Mouse (Mus musculus) ES-Bruce4 (cell line): ENCODE measurements around the gene Gpr157. TPM values are rescaled to one million over a fixed set of nuclear protein-coding genes. Genes with fewer than 3 reads are reported as not detected.

Experiments
- H3K27ac ChIP-seq: 2 replicates; pipeline ENCODE4 v1.5.1; 2012; ENCODE audit warnings: low read length, inconsistent platforms; ENCODE audit not compliant: insufficient read depth
- H3K27me3 ChIP-seq: 2 replicates; pipeline ENCODE4 v1.6.1; 2012; ENCODE audit warnings: mild to moderate bottlenecking, low read length, inconsistent platforms; ENCODE audit not compliant: control insufficient read depth, poor library complexity, insufficient read depth, severe bottlenecking
- H3K36me3 ChIP-seq: 2 replicates; pipeline ENCODE4 v1.6.1; 2012; ENCODE audit warnings: inconsistent platforms, mild to moderate bottlenecking, low read length, moderate library complexity; ENCODE audit not compliant: control insufficient read depth, poor library complexity, insufficient read depth, severe bottlenecking
- H3K4me1 ChIP-seq: one replicate; pipeline ENCODE4 v1.8.1; 2011; ENCODE audit warnings: low read length; ENCODE audit not compliant: control insufficient read depth, insufficient read depth
- H3K4me3 ChIP-seq: 2 replicates; pipeline ENCODE4 v1.5.1; 2011; ENCODE audit warnings: low read depth, mild to moderate bottlenecking, low read length
- H3K9ac ChIP-seq: 2 replicates; pipeline ENCODE4 v1.6.1; 2012; ENCODE audit warnings: low read depth, mild to moderate bottlenecking, inconsistent platforms; ENCODE audit not compliant: poor library complexity, severe bottlenecking
- H3K9me3 ChIP-seq: replicated peaks from 2 replicates; pipeline ENCODE4 v1.6.1; 2012; ENCODE audit warnings: mild to moderate bottlenecking, low read length, inconsistent platforms; ENCODE audit not compliant: control insufficient read depth, poor library complexity, insufficient read depth, severe bottlenecking
- CTCF ChIP-seq: IDR thresholded peaks from one replicate; pipeline ENCODE4 v1.8.1; 2011; ENCODE audit warnings: low read depth, low read length
- EP300 ChIP-seq: IDR thresholded peaks from 2 replicates; pipeline ENCODE4 v1.6.1; 2011; ENCODE audit warnings: low read depth, low read length; ENCODE audit not compliant: insufficient read depth
- POLR2A ChIP-seq: IDR thresholded peaks from one replicate; pipeline ENCODE4 v1.8.1; 2011; ENCODE audit warnings: low read length; ENCODE audit not compliant: insufficient read depth
- polyA plus RNA-seq: library from polyadenylated mRNA; stranded (reverse); fragments of >200 nt; gene quantifications from 2 replicates; pipeline ENCODE4 v1.2.4, GENCODE M21; 2011; ENCODE audit warnings: low read depth; ENCODE audit not compliant: missing spikeins, insufficient read depth, insufficient read length

The Gpr157 gene
- polyA plus RNA-seq, 1 experiment: 2.2 TPM

DNA sequence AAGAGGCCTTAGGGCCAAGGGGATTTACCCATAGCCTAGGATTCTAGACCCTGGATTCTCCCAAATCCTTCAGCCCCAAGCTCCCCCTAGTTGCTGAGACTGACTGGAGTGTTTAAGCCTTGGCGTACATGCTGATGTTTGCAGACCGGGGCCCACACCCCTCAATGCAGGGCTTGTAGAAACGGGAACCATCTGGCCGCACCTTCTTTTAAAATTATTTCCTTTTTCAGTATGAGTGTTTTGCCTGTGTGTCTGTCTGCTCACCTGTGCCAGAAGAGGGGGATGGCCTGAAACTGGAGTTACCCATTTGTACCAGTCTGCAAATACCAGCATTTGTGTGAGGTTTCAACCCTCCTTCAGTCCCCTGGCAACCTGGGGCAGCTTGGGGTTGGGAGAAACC, 10.7 kb downstream of the Gpr157 start:
- no peaks in the 10 kb centered on the region for H3K4me1 ChIP-seq
- H3K36me3 ChIP-seq: no peaks in the 10 kb centered on the region
- H3K4me3 ChIP-seq: no peak overlapping the region
- H3K9me3 ChIP-seq: no peaks in the 10 kb centered on the region
- H3K27me3 ChIP-seq: no peaks in the 10 kb centered on the region
- H3K9ac ChIP-seq: no peak overlapping the region
- TF ChIP-seq CTCF (no peak), POLR2A (no peak), EP300 (no peak)
- H3K27ac ChIP-seq: no peak overlapping the region

DNA sequence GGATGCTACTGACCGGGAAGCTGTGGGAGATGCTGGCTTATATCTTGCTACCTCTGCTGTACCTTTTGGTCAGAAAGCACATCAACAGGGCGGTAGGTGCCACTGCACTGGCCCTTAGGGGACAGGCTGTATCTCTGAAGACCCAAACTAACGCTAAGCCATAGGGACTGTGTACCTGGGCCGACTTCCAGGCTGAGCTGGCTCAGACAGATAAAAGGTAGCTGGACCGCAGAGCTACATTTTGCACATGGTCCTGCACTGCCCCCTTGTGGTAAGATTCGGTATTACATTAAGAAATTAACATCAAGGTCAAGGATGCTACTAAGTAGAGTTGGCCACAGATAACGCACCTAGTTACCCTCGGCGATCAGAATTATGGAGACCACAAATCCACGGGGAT, 11.7 kb downstream of the Gpr157 start:
- Histone ChIP-seq H3K4me3 (no peak overlapping the region), H3K27me3 (no peaks in the 10 kb centered on the region)

DNA sequence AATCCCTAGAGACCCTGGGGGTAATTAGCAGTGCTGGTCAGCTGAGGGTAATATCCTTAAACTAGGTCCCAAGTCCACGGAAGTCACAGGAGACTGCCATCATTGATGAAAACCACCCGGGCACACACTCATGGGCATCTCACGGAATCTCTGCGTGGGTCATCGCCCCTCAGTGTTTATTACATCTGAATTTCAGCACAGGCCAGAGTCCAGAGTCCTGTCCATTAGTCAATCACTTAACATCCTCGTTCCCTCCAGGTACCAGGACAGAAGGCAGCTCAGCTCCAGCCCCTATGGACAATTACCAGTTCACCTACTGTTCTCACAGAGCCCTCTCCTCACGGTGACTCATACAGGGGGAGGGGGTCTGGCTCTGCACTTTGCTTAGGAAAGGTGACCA, 15.7 kb downstream of the Gpr157 start:
- TF ChIP-seq CTCF (no peak), POLR2A (no peak), EP300 (no peak)
- H3K4me3 ChIP-seq: no peak overlapping the region
- no peaks in the 10 kb centered on the region for H3K4me1 ChIP-seq
- H3K9ac ChIP-seq: no peak overlapping the region
- no peaks in the 10 kb centered on the region for H3K36me3 ChIP-seq
- no peak overlapping the region for H3K27ac ChIP-seq
- H3K27me3 ChIP-seq: no peaks in the 10 kb centered on the region
- no peaks in the 10 kb centered on the region for H3K9me3 ChIP-seq

More for the DNA sequence above, 11.7 kb downstream of the Gpr157 start:
- Histone ChIP-seq H3K36me3 (no peaks in the 10 kb centered on the region), H3K27ac (no peak overlapping the region), H3K4me1 (no peaks in the 10 kb centered on the region), H3K9me3 (no peaks in the 10 kb centered on the region), H3K9ac (no peak overlapping the region)
- TF ChIP-seq EP300 (no peak), CTCF (peak; percentile 69)

DNA sequence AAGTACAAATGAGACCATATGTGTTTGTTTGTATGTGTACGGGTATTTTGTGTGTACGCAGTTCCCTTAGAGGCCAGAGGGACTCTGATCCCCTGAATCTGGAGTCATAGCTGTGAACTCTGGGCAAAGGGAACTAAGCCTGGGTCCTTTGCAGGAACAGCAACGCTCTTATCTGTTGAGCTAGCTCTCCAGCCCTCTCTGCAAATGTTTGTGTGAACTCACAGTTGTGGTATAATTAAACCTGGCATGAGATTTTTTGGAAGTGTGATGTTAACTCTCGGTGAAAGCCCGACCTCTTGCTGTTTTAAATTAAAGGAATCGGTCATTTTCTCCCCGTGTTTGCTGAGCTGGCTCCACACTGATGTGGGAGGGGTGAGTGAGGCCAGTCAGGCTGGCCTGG, 18.5 kb downstream of the Gpr157 start:
- no peaks in the 10 kb centered on the region for H3K36me3 ChIP-seq
- no peaks in the 10 kb centered on the region for H3K9me3 ChIP-seq
- H3K27ac ChIP-seq: no peak overlapping the region
- no peak overlapping the region for H3K4me3 ChIP-seq
- no peaks in the 10 kb centered on the region for H3K27me3 ChIP-seq
- H3K9ac ChIP-seq: no peak overlapping the region
- H3K4me1 ChIP-seq: no peaks in the 10 kb centered on the region
- TF ChIP-seq POLR2A (no peak), CTCF (no peak), EP300 (no peak)

DNA sequence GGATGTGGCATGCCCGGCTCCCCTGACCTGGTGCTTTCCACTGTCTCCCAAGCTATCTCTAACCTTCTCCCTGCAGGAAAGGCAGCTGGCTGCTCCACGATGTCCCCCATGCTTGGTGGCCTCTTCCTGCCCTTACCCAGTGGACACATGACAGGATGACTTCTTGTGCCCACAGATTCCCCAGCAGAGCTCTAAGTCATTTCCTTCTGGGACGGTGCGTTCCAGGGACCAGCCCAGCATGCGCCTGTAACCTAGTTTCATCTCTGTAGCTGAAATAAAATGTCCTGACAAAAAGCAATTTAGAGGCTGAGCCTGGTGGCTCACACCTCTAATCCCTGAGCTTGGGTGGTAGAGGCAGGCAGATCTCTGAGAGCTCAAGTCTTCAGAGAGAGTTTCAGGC, 19.5 kb downstream of the Gpr157 start:
- Histone ChIP-seq H3K27ac (no peak overlapping the region), H3K27me3 (no peaks in the 10 kb centered on the region), H3K4me1 (no peaks in the 10 kb centered on the region), H3K9ac (no peak overlapping the region), H3K9me3 (no peaks in the 10 kb centered on the region), H3K36me3 (no peaks in the 10 kb centered on the region), H3K4me3 (no peak overlapping the region)
- TF ChIP-seq POLR2A: no peak
- TF ChIP-seq EP300: no peak
- TF ChIP-seq CTCF: no peak

DNA sequence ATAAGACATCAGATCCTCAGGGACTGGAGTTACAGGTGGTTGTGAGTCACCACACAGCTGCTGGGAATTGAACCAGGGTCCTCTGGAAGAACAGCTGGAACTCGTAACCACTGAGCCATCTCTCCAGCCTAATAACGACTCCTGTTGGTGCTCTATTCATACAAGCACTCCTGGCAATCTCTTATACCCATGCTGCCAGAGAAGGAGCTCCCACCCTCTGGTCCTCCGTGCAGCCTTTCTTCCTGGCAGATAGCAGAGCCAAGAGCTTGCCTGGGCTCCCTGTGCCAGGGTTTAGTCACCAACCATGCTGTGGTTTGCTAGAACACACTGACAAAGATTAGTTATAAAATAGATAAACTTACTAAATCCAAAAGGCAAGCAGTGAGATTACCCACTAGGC, 22.5 kb downstream of the Gpr157 start:
- H3K36me3 ChIP-seq: no peaks in the 10 kb centered on the region
- no peaks in the 10 kb centered on the region for H3K4me1 ChIP-seq
- no peak overlapping the region for H3K9ac ChIP-seq
- no peak for TF ChIP-seq POLR2A
- TF ChIP-seq EP300: no peak
- TF ChIP-seq CTCF: no peak
- no peaks in the 10 kb centered on the region for H3K9me3 ChIP-seq
- no peak overlapping the region for H3K27ac ChIP-seq
- no peaks in the 10 kb centered on the region for H3K27me3 ChIP-seq
- no peak overlapping the region for H3K4me3 ChIP-seq

DNA sequence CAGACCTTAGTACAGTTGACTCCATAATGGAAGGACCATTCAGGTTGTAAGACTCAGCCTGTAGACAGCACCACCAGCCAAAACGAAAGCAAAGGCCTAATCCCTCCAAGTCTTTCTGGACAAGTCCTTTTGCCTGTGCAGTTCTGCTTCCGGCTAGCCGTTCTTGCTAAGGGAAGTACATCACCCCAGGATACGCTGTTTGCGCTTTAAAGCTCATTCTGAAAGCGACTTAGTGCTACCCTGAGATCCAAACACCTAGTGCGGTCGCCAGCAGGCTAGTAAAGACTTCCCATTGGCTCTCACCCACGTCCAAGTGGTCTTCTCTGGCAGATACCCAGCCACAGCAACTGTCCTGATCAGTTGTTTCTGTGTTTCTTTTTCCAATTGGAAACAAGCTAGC, 23.2 kb downstream of the Gpr157 start:
- Histone ChIP-seq H3K4me3 (no peak overlapping the region), H3K9ac (no peak overlapping the region), H3K9me3 (no peaks in the 10 kb centered on the region), H3K4me1 (no peaks in the 10 kb centered on the region), H3K36me3 (no peaks in the 10 kb centered on the region), H3K27me3 (no peaks in the 10 kb centered on the region), H3K27ac (no peak overlapping the region)
- no peak for TF ChIP-seq CTCF
- no peak for TF ChIP-seq POLR2A
- TF ChIP-seq EP300: no peak
